Mouse (Mus musculus): ENCODE measurements around the gene Fyb. TPM values are rescaled to one million over a fixed set of nuclear protein-coding genes. Genes with fewer than 3 reads are reported as not detected.
"Not testable (repeated sequence)": the region's sequence is repeated elsewhere in the genome, so short reads cannot be mapped to it uniquely, and the experiment has no call there.

The Fyb gene
- polyA plus RNA-seq, 1 experiment from 2014 or later = 5.8 TPM

DNA sequence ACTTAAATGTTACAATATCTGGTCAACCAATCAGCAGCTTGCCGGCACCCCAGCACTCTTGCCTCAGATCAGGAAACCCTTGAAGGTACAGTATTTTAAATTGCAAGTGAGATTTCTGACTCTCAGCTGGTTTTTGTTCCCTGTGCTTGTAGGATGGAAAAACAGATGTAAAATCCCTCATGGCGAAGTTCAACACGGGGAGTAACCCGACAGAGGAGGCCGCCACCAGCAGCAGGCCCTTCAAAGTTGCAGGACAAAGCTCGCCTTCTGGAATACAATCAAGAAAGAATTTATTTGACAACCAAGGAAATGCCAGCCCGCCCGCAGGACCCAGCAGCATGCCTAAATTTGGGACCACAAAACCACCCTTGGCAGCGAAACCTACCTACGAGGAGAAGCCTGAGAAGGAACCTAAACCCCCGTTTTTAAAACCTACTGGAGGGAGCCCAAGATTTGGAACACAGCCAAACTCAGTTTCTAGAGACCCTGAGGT, 57.2 kb downstream of the Fyb start:
- no peaks in the 10 kb centered on the region for H3K4me1 ChIP-seq (replicated peaks; ENCODE audit: control insufficient read depth, insufficient read depth, low read length)
- no peaks in the 10 kb centered on the region for H3K27me3 ChIP-seq (ENCODE audit: control insufficient read depth, insufficient read depth, low read length)
- no peaks in the 10 kb centered on the region for H3K9me3 ChIP-seq (ENCODE audit: control insufficient read depth, low read length)
- no peak overlapping the region for H3K4me3 ChIP-seq (ENCODE audit: low read depth, low read length)
- DNase-seq (ENCODE audit: low spot score) (no peak), ATAC-seq (ENCODE audit: low FRiP score) (no peak)
- no peak overlapping the region for H3K9ac ChIP-seq (ENCODE audit: low read depth, low read length)
- 88% methylated on average over 11 of the region's 11 CpGs for WGBS
- H3K27ac ChIP-seq (ENCODE audit: low read depth, low read length) = no peak overlapping the region
- H3K36me3 ChIP-seq (ENCODE audit: control insufficient read depth, insufficient read depth, low read length) = no peaks in the 10 kb centered on the region
- no peak overlapping the region for H3K4me2 ChIP-seq (replicated peaks; ENCODE audit: low read depth, low read length)

DNA sequence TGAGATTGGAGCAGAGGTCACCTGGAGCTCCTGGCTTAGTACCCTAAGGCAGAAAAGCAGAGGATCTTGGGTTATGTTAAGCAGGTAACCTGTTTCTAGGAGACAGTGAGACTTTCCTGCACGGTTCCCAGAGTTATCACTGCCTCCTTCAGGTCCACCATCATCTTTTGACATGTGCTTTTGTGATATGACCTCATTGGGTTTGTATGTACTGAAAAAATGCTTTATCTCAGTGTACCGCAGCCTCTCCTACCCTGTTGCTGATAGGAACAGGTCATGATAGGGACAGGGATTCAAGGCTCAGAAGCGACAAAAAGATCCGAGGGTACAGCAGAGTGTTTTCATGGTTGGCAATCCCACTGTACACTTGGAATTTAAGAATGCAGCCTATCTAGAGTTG, 62.0 kb downstream of the Fyb start:
- no peak for ATAC-seq (ENCODE audit: low FRiP score)

DNA sequence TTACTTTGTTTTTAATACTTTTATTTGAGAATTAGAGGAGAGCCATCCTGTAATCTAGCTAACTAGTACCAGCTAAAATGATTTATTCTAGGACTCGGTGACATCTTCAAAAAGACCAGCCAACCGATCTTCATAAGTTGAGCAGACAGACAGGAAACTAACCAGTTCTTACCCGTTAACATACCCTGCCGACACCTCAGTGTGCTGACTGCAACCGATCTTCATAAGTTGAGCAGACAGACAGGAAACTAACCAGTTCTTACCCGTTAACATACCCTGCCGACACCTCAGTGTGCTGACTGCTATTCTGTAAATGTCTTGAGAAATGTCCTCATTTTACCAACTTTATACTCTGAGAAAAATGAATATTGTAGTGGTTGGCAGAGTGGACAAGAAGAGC, 63.7 kb downstream of the Fyb start:
- not testable (repeated sequence) for H3K36me3 ChIP-seq (ENCODE audit: control insufficient read depth, insufficient read depth, low read length); H3K4me2 ChIP-seq (replicated peaks; ENCODE audit: low read depth, low read length); H3K4me3 ChIP-seq (ENCODE audit: low read depth, low read length); H3K27me3 ChIP-seq (ENCODE audit: control insufficient read depth, insufficient read depth, low read length); H3K9ac ChIP-seq (ENCODE audit: low read depth, low read length); H3K4me1 ChIP-seq (replicated peaks; ENCODE audit: control insufficient read depth, insufficient read depth, low read length); H3K9me3 ChIP-seq (ENCODE audit: control insufficient read depth, low read length); DNase-seq (ENCODE audit: low spot score); ATAC-seq (ENCODE audit: low FRiP score); H3K27ac ChIP-seq (ENCODE audit: low read depth, low read length)
- WGBS = 89% methylated on average over 7 of the region's 7 CpGs

More for the DNA sequence above, 62.0 kb downstream of the Fyb start:
- no peak overlapping the region for H3K9ac ChIP-seq (ENCODE audit: low read depth, low read length)
- H3K4me3 ChIP-seq (ENCODE audit: low read depth, low read length) = no peak overlapping the region
- no peak overlapping the region for H3K27ac ChIP-seq (ENCODE audit: low read depth, low read length)
- no peak overlapping the region for H3K4me2 ChIP-seq (replicated peaks; ENCODE audit: low read depth, low read length)
- DNase-seq (ENCODE audit: low spot score) = no peak
- no peaks in the 10 kb centered on the region for H3K4me1 ChIP-seq (replicated peaks; ENCODE audit: control insufficient read depth, insufficient read depth, low read length)
- no peaks in the 10 kb centered on the region for H3K27me3 ChIP-seq (ENCODE audit: control insufficient read depth, insufficient read depth, low read length)
- WGBS = 90% methylated on average over 4 of the region's 4 CpGs
- H3K36me3 ChIP-seq (ENCODE audit: control insufficient read depth, insufficient read depth, low read length) = no peaks in the 10 kb centered on the region
- H3K9me3 ChIP-seq (ENCODE audit: control insufficient read depth, low read length) = no peaks in the 10 kb centered on the region

DNA sequence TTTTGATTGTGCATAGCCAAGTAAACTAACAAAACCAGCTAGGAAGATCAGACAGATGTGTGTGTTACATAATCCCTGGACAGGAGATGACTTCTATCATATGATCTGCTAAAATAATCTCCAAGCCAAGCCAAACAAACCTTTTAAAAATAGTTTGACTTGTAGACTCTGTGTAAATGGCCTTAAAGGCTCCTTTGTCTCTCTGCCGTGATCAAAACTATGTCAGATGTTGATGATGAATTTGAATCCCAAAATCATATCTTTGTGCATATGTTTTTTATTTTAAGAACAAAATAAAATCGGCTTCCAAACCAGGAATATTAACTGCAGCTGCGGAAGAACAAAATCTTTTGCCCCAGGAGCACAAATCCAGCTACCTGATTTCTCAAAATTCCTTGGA, 64.9 kb downstream of the Fyb start:
- H3K36me3 ChIP-seq (ENCODE audit: control insufficient read depth, insufficient read depth, low read length) = no peaks in the 10 kb centered on the region
- no peak for ATAC-seq (ENCODE audit: low FRiP score)
- no peak overlapping the region for H3K4me2 ChIP-seq (replicated peaks; ENCODE audit: low read depth, low read length)
- no peak for DNase-seq (ENCODE audit: low spot score)
- no peak overlapping the region for H3K27ac ChIP-seq (ENCODE audit: low read depth, low read length)
- H3K27me3 ChIP-seq (ENCODE audit: control insufficient read depth, insufficient read depth, low read length) = no peaks in the 10 kb centered on the region
- WGBS = 84% methylated on average over 3 of the region's 3 CpGs
- H3K4me1 ChIP-seq (replicated peaks; ENCODE audit: control insufficient read depth, insufficient read depth, low read length) = no peaks in the 10 kb centered on the region
- H3K9ac ChIP-seq (ENCODE audit: low read depth, low read length) = no peak overlapping the region
- no peaks in the 10 kb centered on the region for H3K9me3 ChIP-seq (ENCODE audit: control insufficient read depth, low read length)
- no peak overlapping the region for H3K4me3 ChIP-seq (ENCODE audit: low read depth, low read length)

DNA sequence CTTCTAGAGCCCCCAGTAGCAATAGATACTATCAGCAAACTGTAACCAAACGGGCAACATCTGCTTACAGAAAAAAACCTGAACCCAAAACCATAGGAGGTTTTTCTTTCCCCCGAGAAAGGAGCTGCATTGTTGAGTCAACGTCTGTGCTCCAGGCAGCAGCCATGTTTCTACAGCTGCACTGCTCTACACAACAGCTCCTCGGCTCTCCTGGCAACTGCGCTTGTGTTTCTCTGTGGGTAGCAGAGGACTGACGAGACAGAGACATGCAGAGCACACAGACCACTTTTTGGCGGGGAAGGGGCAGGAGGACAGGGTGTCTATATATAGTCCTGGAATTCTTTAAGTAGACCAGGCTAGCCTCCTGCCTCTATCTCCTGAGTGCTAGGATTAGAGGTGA, 65.5 kb downstream of the Fyb start:
- Histone ChIP-seq H3K4me2 (replicated peaks; ENCODE audit: low read depth, low read length) (no peak overlapping the region), H3K27me3 (ENCODE audit: control insufficient read depth, insufficient read depth, low read length) (no peaks in the 10 kb centered on the region), H3K27ac (ENCODE audit: low read depth, low read length) (no peak overlapping the region), H3K4me1 (replicated peaks; ENCODE audit: control insufficient read depth, insufficient read depth, low read length) (no peaks in the 10 kb centered on the region), H3K36me3 (ENCODE audit: control insufficient read depth, insufficient read depth, low read length) (no peaks in the 10 kb centered on the region), H3K4me3 (ENCODE audit: low read depth, low read length) (no peak overlapping the region), H3K9ac (ENCODE audit: low read depth, low read length) (no peak overlapping the region), H3K9me3 (ENCODE audit: control insufficient read depth, low read length) (no peaks in the 10 kb centered on the region)
- 62% methylated on average over 7 of the region's 7 CpGs for WGBS
- ATAC-seq (ENCODE audit: low FRiP score) (no peak), DNase-seq (ENCODE audit: low spot score) (no peak)

DNA sequence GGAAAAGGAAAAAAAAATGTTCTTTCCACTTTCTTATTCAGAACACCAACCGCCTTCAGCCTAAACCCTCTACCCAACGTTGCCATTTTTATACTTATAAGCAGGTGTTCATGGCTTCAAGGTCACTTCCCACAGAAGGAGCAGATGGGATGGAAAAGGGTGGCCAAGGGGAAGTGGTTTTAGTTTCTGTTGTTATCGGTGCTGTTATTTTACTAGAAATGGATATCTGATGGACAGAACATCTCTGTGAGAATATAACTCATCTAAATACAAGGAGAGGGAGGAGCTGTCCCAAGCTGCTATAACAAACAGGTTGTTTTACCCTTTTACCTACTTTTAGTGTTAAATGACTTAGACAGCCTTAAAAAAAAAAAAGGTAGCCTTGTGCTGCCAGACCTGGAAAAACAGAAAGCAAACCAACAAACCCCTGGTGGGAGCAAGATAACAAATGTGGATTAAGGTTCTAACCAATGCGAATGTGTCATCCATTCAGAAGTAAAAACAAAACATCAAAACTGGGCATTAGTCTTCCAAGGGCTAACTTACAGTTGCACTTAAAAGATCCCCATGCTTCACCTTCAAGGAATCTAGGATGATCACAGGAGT, 68.3 kb downstream of the Fyb start:
- WGBS = 90% methylated on average over 4 of the region's 4 CpGs
- H3K4me3 ChIP-seq (ENCODE audit: low read depth, low read length) = no peak overlapping the region

DNA sequence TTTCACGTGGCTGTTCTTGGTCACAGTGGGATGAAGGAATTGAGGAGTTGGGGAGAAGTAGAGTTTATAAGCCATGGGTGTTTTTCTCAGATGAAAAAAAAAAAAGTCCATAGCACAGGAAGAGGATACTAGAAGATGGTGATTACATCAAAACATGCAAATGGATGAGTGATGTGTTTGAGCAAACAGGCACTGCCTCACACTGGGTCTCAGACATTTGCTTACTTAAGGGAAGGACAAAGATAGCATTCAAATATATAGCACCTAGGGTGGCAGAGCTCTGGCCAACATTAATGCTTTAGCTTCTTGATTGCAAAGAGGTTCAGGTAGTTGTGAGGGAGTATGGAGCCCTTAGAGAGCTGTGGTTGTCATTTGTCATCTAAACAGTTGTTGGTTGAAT, 68.9 kb downstream of the Fyb start:
- Histone ChIP-seq H3K4me3 (ENCODE audit: low read depth, low read length) (no peak overlapping the region), H3K36me3 (ENCODE audit: control insufficient read depth, insufficient read depth, low read length) (no peaks in the 10 kb centered on the region), H3K4me1 (replicated peaks; ENCODE audit: control insufficient read depth, insufficient read depth, low read length) (no peaks in the 10 kb centered on the region), H3K27ac (ENCODE audit: low read depth, low read length) (no peak overlapping the region), H3K9ac (ENCODE audit: low read depth, low read length) (no peak overlapping the region), H3K27me3 (ENCODE audit: control insufficient read depth, insufficient read depth, low read length) (no peaks in the 10 kb centered on the region), H3K9me3 (ENCODE audit: control insufficient read depth, low read length) (no peaks in the 10 kb centered on the region), H3K4me2 (replicated peaks; ENCODE audit: low read depth, low read length) (no peak overlapping the region)
- WGBS = 36% methylated on average over 1 of the region's 1 CpGs
- DNase-seq (ENCODE audit: low spot score) = no peak
- ATAC-seq (ENCODE audit: low FRiP score) = no peak

More for the DNA sequence above, 68.3 kb downstream of the Fyb start:
- DNase-seq (ENCODE audit: low spot score) (no peak), ATAC-seq (ENCODE audit: low FRiP score) (no peak)
- H3K36me3 ChIP-seq (ENCODE audit: control insufficient read depth, insufficient read depth, low read length) = no peaks in the 10 kb centered on the region
- H3K27me3 ChIP-seq (ENCODE audit: control insufficient read depth, insufficient read depth, low read length) = no peaks in the 10 kb centered on the region
- H3K4me2 ChIP-seq (replicated peaks; ENCODE audit: low read depth, low read length) = no peak overlapping the region
- no peaks in the 10 kb centered on the region for H3K4me1 ChIP-seq (replicated peaks; ENCODE audit: control insufficient read depth, insufficient read depth, low read length)
- H3K9me3 ChIP-seq (ENCODE audit: control insufficient read depth, low read length) = no peaks in the 10 kb centered on the region
- no peak overlapping the region for H3K27ac ChIP-seq (ENCODE audit: low read depth, low read length)
- H3K9ac ChIP-seq (ENCODE audit: low read depth, low read length) = no peak overlapping the region

DNA sequence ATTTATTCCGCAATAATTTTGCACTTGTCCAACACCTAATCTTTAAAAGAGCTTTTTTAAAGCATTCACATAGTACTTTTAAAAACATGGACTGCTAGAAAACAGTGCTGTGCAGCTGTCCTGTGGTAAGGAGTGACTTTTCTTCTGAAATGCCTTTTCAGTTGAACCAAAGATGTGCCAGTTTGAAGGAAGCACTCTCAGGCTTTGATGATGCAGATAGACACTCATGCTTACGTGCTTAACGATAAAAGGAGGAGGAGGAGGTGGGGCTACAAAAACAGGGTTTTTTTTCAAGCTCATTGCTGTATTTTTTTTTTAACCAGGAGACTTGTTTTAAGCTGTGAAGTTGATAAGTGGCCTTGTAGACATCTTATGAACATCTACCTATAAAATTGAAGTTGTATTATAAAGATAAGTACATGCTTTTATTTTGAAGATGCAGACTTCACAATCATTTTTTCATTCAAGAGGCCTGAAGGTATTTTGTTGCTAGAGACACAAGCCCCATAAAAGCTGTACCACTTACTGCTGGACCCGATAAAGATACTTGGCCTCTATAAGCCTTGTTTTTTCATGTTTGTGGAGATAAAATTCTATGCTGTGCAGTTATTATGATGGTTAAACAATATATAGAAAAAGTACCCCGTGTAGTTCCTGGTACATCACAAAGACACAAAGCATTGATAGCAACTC, 70.1 kb downstream of the Fyb start:
- 82% methylated on average over 5 of the region's 5 CpGs for WGBS
- ATAC-seq (ENCODE audit: low FRiP score) (no peak), DNase-seq (ENCODE audit: low spot score) (no peak)
- no peaks in the 10 kb centered on the region for H3K27me3 ChIP-seq (ENCODE audit: control insufficient read depth, insufficient read depth, low read length)
- no peaks in the 10 kb centered on the region for H3K9me3 ChIP-seq (ENCODE audit: control insufficient read depth, low read length)
- no peak overlapping the region for H3K4me2 ChIP-seq (replicated peaks; ENCODE audit: low read depth, low read length)
- no peaks in the 10 kb centered on the region for H3K4me1 ChIP-seq (replicated peaks; ENCODE audit: control insufficient read depth, insufficient read depth, low read length)
- no peak overlapping the region for H3K9ac ChIP-seq (ENCODE audit: low read depth, low read length)
- no peaks in the 10 kb centered on the region for H3K36me3 ChIP-seq (ENCODE audit: control insufficient read depth, insufficient read depth, low read length)
- H3K4me3 ChIP-seq (ENCODE audit: low read depth, low read length) = no peak overlapping the region
- H3K27ac ChIP-seq (ENCODE audit: low read depth, low read length) = no peak overlapping the region

DNA sequence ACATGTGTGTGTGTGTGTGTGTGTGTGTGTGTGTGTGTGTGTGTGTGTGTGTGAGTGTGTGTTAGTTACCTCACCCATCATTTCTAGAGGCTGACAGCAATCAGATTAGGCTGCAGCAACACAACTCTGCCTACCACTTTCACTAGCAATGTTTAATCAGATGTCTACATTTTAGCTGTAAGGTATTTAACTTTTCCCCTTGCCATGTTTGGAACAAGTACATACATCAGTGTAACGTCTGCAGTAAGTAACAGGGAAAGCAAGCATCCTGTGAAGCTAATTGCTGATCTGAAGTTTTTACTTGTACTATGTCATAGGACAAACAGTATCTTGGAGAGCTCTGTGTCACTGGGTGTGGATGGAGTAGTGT, 70.6 kb downstream of the Fyb start:
- no peak overlapping the region for H3K9ac ChIP-seq (ENCODE audit: low read depth, low read length)
- no peak for DNase-seq (ENCODE audit: low spot score)
- H3K9me3 ChIP-seq (ENCODE audit: control insufficient read depth, low read length) = no peaks in the 10 kb centered on the region
- no peak for ATAC-seq (ENCODE audit: low FRiP score)
- H3K36me3 ChIP-seq (ENCODE audit: control insufficient read depth, insufficient read depth, low read length) = no peaks in the 10 kb centered on the region
- no peak overlapping the region for H3K4me3 ChIP-seq (ENCODE audit: low read depth, low read length)
- 80% methylated on average over 1 of the region's 1 CpGs for WGBS
- H3K4me1 ChIP-seq (replicated peaks; ENCODE audit: control insufficient read depth, insufficient read depth, low read length) = no peaks in the 10 kb centered on the region
- H3K4me2 ChIP-seq (replicated peaks; ENCODE audit: low read depth, low read length) = no peak overlapping the region
- no peak overlapping the region for H3K27ac ChIP-seq (ENCODE audit: low read depth, low read length)
- H3K27me3 ChIP-seq (ENCODE audit: control insufficient read depth, insufficient read depth, low read length) = no peaks in the 10 kb centered on the region
